Mouse (Mus musculus) liver, adult 2 months (tissue): ENCODE results near the gene Mtf1.

Experiments used
- CTCF ChIP-seq: fragments of 200-500 bp; IDR thresholded peaks from 2 replicates; pipeline ENCODE4 v1.5.1; 2011; ENCODE audit warnings: low read depth, low read length, control low read depth
- POLR2A ChIP-seq: fragments of 200-500 bp; IDR thresholded peaks from 2 replicates; pipeline ENCODE4 v1.6.1; 2011; ENCODE audit warnings: low read length, control low read depth; ENCODE audit not compliant: insufficient read depth; ENCODE audit errors: extremely low read depth

- TF ChIP-seq POLR2A = no peak
- no peak for TF ChIP-seq CTCF
Measured at GRCm38 (mm10) chr4:124815901-124816300, 14.0 kb downstream of the Mtf1 start.
